Mouse (Mus musculus) kidney, postnatal 0 days (tissue): ENCODE data around the gene Mgat4a. TPM values are rescaled to one million over a fixed set of nuclear protein-coding genes. Genes with fewer than 3 reads are reported as not detected.

Experiments used
- ATAC-seq: fragments of 200-750 bp; cut with Nextera tagmentation; replicated peaks from 2 replicates; pipeline ENCODE4 v1.8.0; 2017; ENCODE audit warnings: low read depth, moderate number of reproducible peaks, moderate TSS enrichment, moderate library complexity; ENCODE audit not compliant: low FRiP score
- DNase-seq: peaks from one replicate; pipeline ENCODE4 v3.0.0-alpha.2; 2016; ENCODE audit warnings: low spot score
- H3K27ac ChIP-seq: fragments of 300-500 bp; sonication (generic); 2 replicates; pipeline ENCODE4 v1.5.1; 2014; ENCODE audit warnings: mild to moderate bottlenecking
- H3K27me3 ChIP-seq: fragments of 300-500 bp; sonication (generic); 2 replicates; pipeline ENCODE4 v1.6.1; 2014; ENCODE audit warnings: low read length, mixed read lengths; ENCODE audit not compliant: insufficient read depth
- H3K36me3 ChIP-seq: fragments of 300-500 bp; sonication (generic); 2 replicates; pipeline ENCODE4 v1.6.1; 2014; ENCODE audit warnings: low read length, mixed read lengths; ENCODE audit not compliant: insufficient read depth
- H3K4me1 ChIP-seq: fragments of 300-500 bp; sonication (generic); replicated peaks from 2 replicates; pipeline ENCODE4 v1.6.1; 2014; ENCODE audit warnings: antibody characterized with exemption, low read length, mixed read lengths; ENCODE audit not compliant: insufficient read depth
- H3K4me2 ChIP-seq: fragments of 300-500 bp; sonication (generic); 2 replicates; pipeline ENCODE4 v1.6.1; 2014; ENCODE audit warnings: mild to moderate bottlenecking, low read length, moderate library complexity, mixed read lengths
- H3K4me3 ChIP-seq: fragments of 300-500 bp; sonication (generic); replicated peaks from 2 replicates; pipeline ENCODE4 v1.5.1; 2014; ENCODE audit warnings: low read depth, low read length
- H3K9ac ChIP-seq: fragments of 300-500 bp; sonication (generic); 2 replicates; pipeline ENCODE4 v1.6.1; 2014; ENCODE audit warnings: low read depth, low read length
- H3K9me3 ChIP-seq: fragments of 300-500 bp; sonication (generic); replicated peaks from 2 replicates; pipeline ENCODE4 v1.6.1; 2016; ENCODE audit warnings: low read length, inconsistent platforms, mixed read lengths
- CTCF ChIP-seq: IDR thresholded peaks from 2 replicates; pipeline ENCODE4 v1.5.1; 2016; ENCODE audit warnings: antibody characterized with exemption, low read depth, mild to moderate bottlenecking, moderate library complexity
- WGBS: fragments of 180-500 bp; shearing (Covaris S2); extraction: QIAGEN DNeasy Blood & Tissue Kit; methylation state at CpG from one replicate; pipeline ENCODE4 v1.1.7; 2014; 5-methylcytosine and 5-hydroxymethylcytosine counted together
- polyA plus RNA-seq: library from polyadenylated mRNA; unstranded; fragments of >200 nt; fragmentation: Nextera tagmentation; extraction: Ambion mirVana; gene quantifications from 2 replicates; pipeline ENCODE4 v1.2.1, GENCODE M21; 2015

Mgat4a gene
- polyA plus RNA-seq, 1 experiment from 2014 or later = 8.3 TPM

- H3K4me3 ChIP-seq = no peak overlapping the region
- H3K27ac ChIP-seq = no peak overlapping the region
- no peaks in the 10 kb centered on the region for H3K36me3 ChIP-seq
- no peaks in the 10 kb centered on the region for H3K27me3 ChIP-seq
- no peak for TF ChIP-seq CTCF
- no peaks in the 10 kb centered on the region for H3K4me1 ChIP-seq
- no peak for DNase-seq
- H3K9me3 ChIP-seq = no peaks in the 10 kb centered on the region
- H3K9ac ChIP-seq = no peak overlapping the region
- no peak overlapping the region for H3K4me2 ChIP-seq
- ATAC-seq = no peak
- 82% methylated on average over 8 of the region's 8 CpGs for WGBS
These were observed 8.7 kb upstream of the Mgat4a start for GRCm38 (mm10) chr1:37549501-37549900.

- Histone ChIP-seq H3K9ac (no peak overlapping the region), H3K27ac (no peak overlapping the region), H3K4me3 (no peak overlapping the region), H3K27me3 (no peaks in the 10 kb centered on the region), H3K4me2 (no peak overlapping the region), H3K36me3 (no peaks in the 10 kb centered on the region), H3K9me3 (no peaks in the 10 kb centered on the region), H3K4me1 (no peaks in the 10 kb centered on the region; the same call in 1 of the 2 replicates)
- ATAC-seq = no peak
- WGBS = 58% methylated on average over 11 of the region's 11 CpGs
- TF ChIP-seq CTCF = no peak
- DNase-seq = peak; percentile 33
These were observed 5.7 kb upstream of the Mgat4a start for GRCm38 (mm10) chr1:37546398-37547051.

DNA sequence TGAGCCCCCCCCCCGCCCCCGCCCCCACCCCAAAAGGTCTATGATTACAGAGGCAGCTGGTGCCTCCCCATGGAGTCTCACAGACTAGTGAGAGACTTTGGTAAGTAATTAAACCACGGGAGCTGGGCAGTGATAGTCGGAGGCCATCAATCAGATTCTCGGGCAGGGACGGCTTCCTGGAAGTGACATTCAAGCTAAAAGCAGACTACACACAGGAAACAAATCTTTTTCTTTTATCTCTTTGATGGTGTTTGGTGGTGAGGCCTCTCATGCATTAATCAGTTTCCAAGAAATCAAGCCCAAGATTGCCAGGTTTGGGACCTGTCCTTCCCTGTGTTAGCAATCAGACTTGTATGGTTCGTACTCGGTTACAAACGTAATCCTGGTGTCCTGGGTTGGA is 3.4 kb upstream of the Mgat4a start:
- Histone ChIP-seq H3K9me3 (no peaks in the 10 kb centered on the region), H3K4me2 (no peak overlapping the region), H3K9ac (no peak overlapping the region), H3K27me3 (no peaks in the 10 kb centered on the region), H3K4me1 (no peaks in the 10 kb centered on the region; the same call in 1 of the 2 replicates), H3K4me3 (no peak overlapping the region), H3K36me3 (no peaks in the 10 kb centered on the region), H3K27ac (no peak overlapping the region)
- DNase-seq = peak; percentile 76
- 26% methylated on average over 9 of the region's 9 CpGs for WGBS
- no peak; the same call in 1 of the 2 replicates for ATAC-seq
- TF ChIP-seq CTCF = no peak

- no peak overlapping the region for H3K27ac ChIP-seq
- H3K9me3 ChIP-seq = no peaks in the 10 kb centered on the region
- WGBS = 32% methylated on average over 1 of the region's 1 CpGs
- no peak overlapping the region for H3K4me2 ChIP-seq
- TF ChIP-seq CTCF = no peak
- DNase-seq = no peak
- H3K36me3 ChIP-seq = no peaks in the 10 kb centered on the region
- H3K27me3 ChIP-seq = no peaks in the 10 kb centered on the region
- no peaks in the 10 kb centered on the region; the same call in 1 of the 2 replicates for H3K4me1 ChIP-seq
- no peak overlapping the region for H3K4me3 ChIP-seq
- no peak for ATAC-seq
- H3K9ac ChIP-seq = no peak overlapping the region
These were observed 2.2 kb upstream of the Mgat4a start for GRCm38 (mm10) chr1:37543057-37543456.

- Histone ChIP-seq H3K36me3 (no peaks in the 10 kb centered on the region), H3K27me3 (no peaks in the 10 kb centered on the region), H3K4me3 (peak overlapping the region; percentile 83), H3K9ac (peak overlapping the region; percentile 71), H3K9me3 (no peaks in the 10 kb centered on the region), H3K27ac (no peak overlapping the region), H3K4me1 (no peaks in the 10 kb centered on the region; the same call in 1 of the 2 replicates), H3K4me2 (peak overlapping the region; percentile 97)
- 4% methylated on average over 35 of the region's 47 CpGs for WGBS
- DNase-seq (no peak), ATAC-seq (peak; percentile 50)
- TF ChIP-seq CTCF = no peak
These were observed 627 bp downstream of the Mgat4a start for GRCm38 (mm10) chr1:37539968-37540809.

GRCm38 (mm10) chr1:37534532-37535108 is 6.2 kb downstream of the Mgat4a start:
- Histone ChIP-seq H3K9me3 (no peaks in the 10 kb centered on the region), H3K27me3 (no peaks in the 10 kb centered on the region), H3K4me3 (no peak overlapping the region), H3K4me1 (no peaks in the 10 kb centered on the region), H3K36me3 (no peaks in the 10 kb centered on the region), H3K9ac (no peak overlapping the region), H3K4me2 (no peak overlapping the region), H3K27ac (no peak overlapping the region)
- no peak for TF ChIP-seq CTCF
- no peak for ATAC-seq
- DNase-seq = no peak
- 22% methylated on average over 5 of the region's 5 CpGs for WGBS
